Mouse (Mus musculus): ENCODE results near the gene Nup210. TPM values are rescaled to one million over a fixed set of nuclear protein-coding genes. Genes with fewer than 3 reads are reported as not detected.

The Nup210 gene
- 321 TPM for total RNA-seq (2023)

DNA sequence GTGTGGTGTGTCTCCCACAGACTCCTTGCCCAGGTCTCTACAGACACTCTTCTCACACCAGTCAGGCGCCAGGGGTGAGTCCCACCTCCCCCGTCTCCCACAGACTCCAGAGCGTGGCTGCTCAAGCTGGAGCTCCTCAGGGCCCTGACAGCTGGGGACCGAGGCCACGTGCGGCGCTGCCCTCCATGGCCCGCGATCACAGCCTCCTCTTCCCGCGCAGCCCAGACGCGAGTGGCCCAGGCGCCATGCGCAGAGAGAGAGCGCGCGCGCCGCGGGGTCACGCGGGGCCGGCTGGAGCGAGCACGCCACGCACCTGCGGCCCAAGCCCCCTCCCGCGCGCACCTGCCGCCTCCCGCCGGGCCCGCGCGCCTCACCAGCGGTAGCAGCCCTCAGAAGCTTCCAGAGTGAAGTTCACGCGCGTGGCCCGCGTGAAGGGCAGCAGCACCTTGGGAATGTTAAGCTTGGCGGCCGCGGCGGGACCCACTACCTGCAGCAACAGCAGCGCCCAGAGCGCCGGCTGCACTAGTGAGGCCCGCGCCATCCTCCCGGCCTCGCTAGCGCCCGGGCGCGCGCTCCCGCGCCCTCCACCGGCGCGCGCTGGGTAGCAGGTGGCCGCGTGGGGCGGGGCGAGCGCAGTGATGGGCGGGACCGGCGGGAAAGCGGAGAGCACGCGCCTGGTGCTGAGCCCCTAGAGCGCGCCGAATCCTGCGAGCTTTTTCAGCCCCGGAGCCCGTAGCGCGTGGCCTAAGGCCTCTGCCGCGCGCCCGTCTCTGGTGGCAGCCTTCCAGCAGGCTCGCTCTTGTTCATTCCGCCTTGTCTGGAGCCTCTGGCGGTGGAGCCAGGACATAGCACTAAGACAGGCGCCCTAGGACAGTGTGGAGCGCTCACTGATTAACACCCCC, at the start of gene Nup210:
Gene Nup210, minus strand, starts transcription at position 586 of the 902 bp plus-strand sequence.

DNA sequence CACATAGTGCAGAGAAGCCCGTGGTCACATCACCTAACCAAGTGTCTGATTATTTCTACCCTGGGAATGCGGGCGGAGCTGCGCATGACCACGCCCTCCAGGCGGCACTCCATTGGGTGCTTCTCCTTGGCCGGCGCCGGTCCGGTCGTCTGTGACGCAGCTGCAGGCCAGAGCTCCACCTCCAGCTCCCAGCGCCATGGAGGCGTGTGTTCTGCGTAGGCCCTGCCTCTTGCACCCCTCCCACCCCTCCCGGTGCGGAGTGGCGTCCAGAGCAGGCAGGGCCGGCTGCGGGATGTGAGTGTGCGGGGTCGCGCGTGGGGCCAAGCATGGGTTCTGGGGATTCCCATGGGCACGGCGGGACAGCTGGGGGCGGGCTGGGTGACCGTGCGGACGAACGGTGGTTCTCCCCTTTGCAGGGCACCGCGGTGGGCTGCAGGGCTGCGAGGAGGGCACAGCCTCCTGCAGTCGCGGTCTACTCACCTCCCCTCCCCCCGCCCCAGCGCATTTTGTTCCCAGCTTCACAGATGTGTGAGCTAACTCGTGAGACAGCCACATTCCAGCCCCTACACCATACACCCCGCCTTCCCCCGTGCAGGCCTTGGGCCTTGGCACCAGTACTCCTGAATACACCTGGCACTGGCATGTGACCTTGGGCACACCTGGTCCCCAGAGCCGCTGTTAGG, 40.1 kb upstream of the Nup210 start, which contains the start of gene Hdac11:
Gene Hdac11, plus strand, starts transcription at position 112 of the 683 bp plus-strand sequence.

DNA sequence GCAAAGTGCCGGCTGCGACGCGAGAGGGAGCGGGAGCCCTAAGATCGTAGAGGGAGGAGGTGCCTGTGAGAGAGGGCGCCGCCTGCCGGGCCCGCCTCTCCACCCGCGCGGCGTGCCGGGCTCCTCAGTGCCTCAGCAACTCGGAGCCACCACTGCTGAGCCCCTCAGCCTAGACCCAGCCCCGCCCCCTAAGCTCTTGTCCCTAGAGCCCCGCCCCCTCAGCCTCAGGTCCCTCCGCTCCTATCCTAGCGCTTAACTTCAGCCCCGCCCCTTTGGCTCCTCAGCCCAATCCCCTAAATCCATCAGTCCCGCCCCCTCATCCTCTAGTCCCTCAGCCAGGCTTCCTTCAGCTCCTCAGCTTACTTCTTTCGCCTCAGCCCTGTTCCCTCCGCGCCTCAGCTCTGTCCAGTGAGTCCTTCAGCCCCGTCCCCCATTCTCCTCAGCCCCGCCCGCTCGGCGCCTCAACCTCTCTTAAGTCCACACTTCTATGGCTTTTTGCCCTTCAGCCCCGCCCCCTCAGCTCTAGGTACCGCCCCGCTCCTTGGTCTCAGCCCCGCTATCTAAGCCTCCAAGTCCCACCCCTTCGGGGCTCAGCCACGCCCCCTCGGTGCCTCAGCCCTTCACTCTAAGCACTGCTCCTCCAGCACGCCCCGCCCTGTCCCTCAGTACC, 127.8 kb downstream of the Nup210 start, which contains the start of gene Iqsec1:
Gene Iqsec1, minus strand, starts transcription at position 38 of the 670 bp plus-strand sequence.

Other genes with a start within 250 kb of the Nup210 start
- 115 TPM for gene Iqsec1, start 128.1 kb downstream of the Nup210 start, total RNA-seq (2023)
- gene Hdac11, start 39.8 kb upstream of the Nup210 start, total RNA-seq (2023) = 3.0 TPM
- gene Fbln2, start 95.6 kb upstream of the Nup210 start, total RNA-seq (2023) = not detected